ENCODE assay signal across 8 mouse cellular contexts in genomic region chr11:97510966-97511660, GRCm38 (mm10). TPM values are rescaled to one million over a fixed set of nuclear protein-coding genes. Genes with fewer than 3 reads are reported as not detected.
DNase-seq lines count a peak whose midpoint lies in the region; ATAC-seq lines count a peak whose summit lies in the region.

No protein-coding gene starts in this region.

- no peak for ATAC-seq in hindbrain, embryonic 14.5 days (ENCODE audit: low FRiP score)

- H3K4me2 ChIP-seq in hindbrain, embryonic 14.5 days (replicated peaks), result no peak overlapping the region

- no peaks in the 10 kb centered on the region for H3K9me3 ChIP-seq in hindbrain, embryonic 14.5 days (ENCODE audit: control insufficient read depth, low read length)

- peaks cover 11% of the 10 kb centered on the region for H3K4me1 ChIP-seq in hindbrain, embryonic 14.5 days (replicated peaks; ENCODE audit: control insufficient read depth, insufficient read depth, low read length)

- peaks cover 18% of the 10 kb centered on the region for H3K36me3 ChIP-seq in hindbrain, embryonic 14.5 days (replicated peaks; ENCODE audit: control insufficient read depth, insufficient read depth)

- WGBS in hindbrain, embryonic 14.5 days, result 23% methylated on average over 10 of the region's 10 CpGs

- H3K9ac ChIP-seq in hindbrain, embryonic 14.5 days, result no peak overlapping the region

- H3K27me3 ChIP-seq in hindbrain, embryonic 14.5 days (ENCODE audit: control insufficient read depth, insufficient read depth, low read length), result no peaks in the 10 kb centered on the region

- 0 out of 2 replicates have a peak overlapping the region, but pooled peaks have one; percentile 9 for H3K27ac ChIP-seq in hindbrain, embryonic 14.5 days

- no peak overlapping the region for H3K4me3 ChIP-seq in hindbrain, embryonic 14.5 days (replicated peaks; ENCODE audit: low read length)

- DNase-seq in right cerebral cortex, postnatal 14 days, result peak; percentile 66
- DNase-seq in right cerebral cortex, adult 18-20 months, result no peak
- DNase-seq in c-Kit-positive CD71-negative TER-119-negative erythroid progenitor cells, embryonic 14.5 days (ENCODE audit: low read depth), result peak; percentile 54
- peak; percentile 64 for DNase-seq in gastrocnemius, adult 18-20 months (ENCODE audit: low spot score)
- DNase-seq in hindbrain, embryonic 14.5 days (ENCODE audit: low spot score), result peak; percentile 67
- peak; percentile 74 for DNase-seq in liver
- peak; percentile 80 for DNase-seq in neural tube, embryonic 10.5 days (ENCODE audit: extremely low spot score, low spot score)
- DNase-seq in thymus, postnatal 0 days (ENCODE audit: low spot score), result peak; percentile 57

RNA-seq across cellular contexts. Expression of gene 4933428G20Rik, which starts 11.0 kb away (rescaled TPM):
- not detected for total RNA-seq in gastrocnemius, adult 18-20 months (2021)
- 0.41 TPM in 1 of 2 replicates, not detected in the other for polyA plus RNA-seq in hindbrain, embryonic 14.5 days (2014; fragmentation: Nextera tagmentation; extraction: Ambion mirVana)
- 0.09 and 0.12 TPM in 2 replicates for polyA plus RNA-seq in thymus, postnatal 0 days (2015; fragmentation: Nextera tagmentation; extraction: Ambion mirVana)
